Mouse (Mus musculus): ENCODE results near the gene Trpm5.

Trpm5 gene

GRCm38 (mm10) chr7:143059202-143059870, 35.1 kb downstream of the Trpm5 start:
- DNase-seq (ENCODE audit: low read depth, low spot score): no peak

DNA sequence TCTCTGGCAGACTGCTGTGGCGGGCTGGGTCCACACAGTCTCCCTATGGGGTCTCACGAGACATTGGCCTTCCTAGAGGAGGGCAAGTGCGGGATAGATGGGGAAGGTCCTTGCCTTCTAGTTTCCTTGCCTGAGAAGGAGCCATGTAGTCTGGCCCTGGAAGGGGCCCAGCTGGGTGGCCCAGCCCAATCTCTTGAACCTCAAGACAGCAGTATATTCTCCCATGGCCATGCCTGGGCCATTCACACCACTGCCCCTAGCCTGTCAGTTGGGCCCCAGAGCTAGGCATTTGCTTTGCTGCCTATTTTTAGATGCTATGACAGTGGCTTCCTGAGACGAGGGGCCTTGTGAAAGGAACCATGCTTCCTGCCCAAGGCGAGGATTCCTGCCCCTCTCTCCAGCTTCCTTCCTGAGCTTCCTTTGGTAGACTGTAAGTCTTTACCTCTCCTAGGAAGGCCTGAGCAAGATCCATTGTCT, 36.2 kb downstream of the Trpm5 start:
- DNase-seq (ENCODE audit: low read depth, low spot score): no peak

GRCm38 (mm10) chr7:143057667-143058220, 36.7 kb downstream of the Trpm5 start:
- DNase-seq (ENCODE audit: low read depth, low spot score): no peak

DNA sequence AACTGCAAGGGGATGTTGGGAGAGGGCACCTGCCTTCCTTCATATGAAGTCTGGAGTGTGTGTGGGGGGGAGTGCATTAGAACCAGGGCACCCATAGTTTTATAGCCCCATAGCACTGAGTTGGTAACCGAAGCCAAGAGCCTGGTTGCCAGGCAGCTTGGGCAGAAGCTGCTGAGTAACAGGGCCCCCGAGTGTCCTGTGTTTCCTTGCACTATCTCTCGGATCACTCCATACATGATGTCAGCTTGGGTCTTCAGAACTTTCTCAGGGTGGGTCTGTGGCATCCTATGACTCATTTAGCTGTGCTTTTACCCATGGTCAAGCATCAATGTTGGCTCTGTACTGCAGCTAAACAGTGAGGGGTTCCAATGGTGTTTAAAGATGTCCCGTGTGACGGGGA, 37.4 kb downstream of the Trpm5 start:
- no peak for DNase-seq (ENCODE audit: low read depth, low spot score)

GRCm38 (mm10) chr7:143055499-143056186, 38.8 kb downstream of the Trpm5 start:
- no peak for DNase-seq (ENCODE audit: low read depth, low spot score)

DNA sequence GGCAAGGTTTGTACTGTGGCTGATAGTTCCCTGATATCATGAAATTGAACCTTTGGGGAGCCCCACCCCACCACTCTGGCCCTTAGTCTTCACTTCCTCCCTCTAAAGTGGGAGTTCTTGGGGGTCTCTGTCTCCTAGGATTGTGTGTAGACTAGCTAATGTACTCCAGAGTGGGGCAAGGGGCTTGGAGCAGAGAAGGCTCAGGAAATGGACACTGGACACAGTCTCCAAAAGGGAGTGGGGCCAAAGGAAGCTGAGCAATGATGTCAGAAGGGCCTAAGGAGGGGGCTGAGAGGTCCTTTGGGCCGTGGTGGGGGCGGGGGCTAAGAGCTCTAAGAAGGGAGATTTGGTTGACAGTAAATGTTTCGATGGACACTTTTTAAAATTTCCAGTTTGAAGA, 39.4 kb downstream of the Trpm5 start:
- DNase-seq (ENCODE audit: low read depth, low spot score): no peak

DNA sequence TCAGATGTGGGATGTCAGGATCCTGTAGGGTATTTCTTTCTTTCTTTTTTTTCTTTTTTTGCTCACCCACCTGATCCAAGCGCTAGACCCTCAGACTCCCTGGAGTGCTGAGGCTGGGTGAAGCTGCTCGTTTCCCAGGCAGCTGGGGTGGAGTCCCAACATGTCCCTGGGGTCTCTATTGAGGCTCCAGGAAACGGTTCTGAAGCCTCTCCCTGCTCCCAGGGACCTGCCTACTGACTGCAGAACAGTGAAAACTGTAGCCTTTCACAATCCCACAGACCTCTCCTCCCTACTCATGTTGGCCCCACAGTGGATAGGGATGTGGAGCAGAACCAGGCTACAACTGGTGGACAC, 39.9 kb downstream of the Trpm5 start:
- no peak for DNase-seq (ENCODE audit: low read depth, low spot score)

DNA sequence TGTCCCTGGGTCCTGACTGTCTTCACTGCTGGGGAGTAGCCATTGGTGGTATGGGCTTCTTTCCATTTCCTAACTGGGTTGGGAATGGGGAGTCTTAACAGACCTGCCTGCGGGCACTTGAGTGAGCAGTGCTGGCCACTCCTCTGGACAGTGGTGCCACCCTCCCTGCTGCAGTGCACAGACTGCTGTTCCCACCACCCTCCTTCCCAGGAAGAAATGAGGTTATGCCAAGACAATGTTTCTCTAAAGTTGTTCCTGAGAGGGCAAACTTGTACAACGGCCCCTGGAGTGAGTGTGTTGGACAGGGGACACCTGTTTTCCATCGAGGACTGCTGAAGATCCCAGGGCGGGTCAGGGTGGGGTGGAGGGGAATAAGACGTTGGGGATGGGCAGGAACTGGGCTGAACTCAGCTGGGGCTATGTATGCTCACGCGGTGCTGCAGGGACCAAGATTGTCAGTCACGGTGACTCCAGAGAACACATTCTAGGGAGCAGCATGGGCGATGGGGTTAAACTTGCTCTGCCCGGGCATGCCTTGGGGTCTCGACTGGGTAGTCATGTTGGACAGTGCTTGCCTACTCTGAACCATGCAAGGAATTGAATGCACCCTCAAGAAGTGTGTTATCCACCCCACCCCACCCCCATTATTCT, 40.4 kb downstream of the Trpm5 start:
- DNase-seq (ENCODE audit: low read depth, low spot score): no peak

- DNase-seq (ENCODE audit: low read depth, low spot score): peak; percentile 64
Measured at GRCm38 (mm10) chr7:143053008-143053899, 41.2 kb downstream of the Trpm5 start.

GRCm38 (mm10) chr7:143052626-143053007, 41.8 kb downstream of the Trpm5 start, which contains the start of gene Cd81:
Gene Cd81 (plus strand): TSS chr7:143052739.
- DNase-seq (ENCODE audit: low read depth, low spot score): peak; percentile 83

DNA sequence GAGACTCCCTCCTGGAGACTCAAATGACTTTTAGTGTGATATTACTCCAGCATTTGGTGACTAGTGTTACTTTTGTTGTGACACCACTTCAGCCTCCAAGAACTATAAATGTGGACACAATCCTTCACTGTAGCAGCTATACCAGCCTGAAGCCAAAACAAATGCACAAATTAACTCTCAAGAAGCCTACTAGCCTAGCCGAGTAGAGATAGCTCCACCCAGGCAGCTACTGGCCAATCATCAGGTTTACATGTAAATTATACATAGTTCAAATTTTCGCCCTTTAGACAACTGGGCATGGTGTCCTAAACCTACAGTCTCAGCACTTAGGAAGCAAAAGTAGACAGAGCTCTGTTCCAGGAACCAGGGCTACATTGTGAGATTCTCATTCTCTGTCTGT, 43.1 kb downstream of the Trpm5 start:
- no peak for DNase-seq (ENCODE audit: low read depth, low spot score)

- no peak for DNase-seq (ENCODE audit: low read depth, low spot score)
Measured at GRCm38 (mm10) chr7:143049841-143050816, 44.3 kb downstream of the Trpm5 start.

GRCm38 (mm10) chr7:143049331-143049730, 45.1 kb downstream of the Trpm5 start:
- no peak for DNase-seq (ENCODE audit: low read depth, low spot score)

DNA sequence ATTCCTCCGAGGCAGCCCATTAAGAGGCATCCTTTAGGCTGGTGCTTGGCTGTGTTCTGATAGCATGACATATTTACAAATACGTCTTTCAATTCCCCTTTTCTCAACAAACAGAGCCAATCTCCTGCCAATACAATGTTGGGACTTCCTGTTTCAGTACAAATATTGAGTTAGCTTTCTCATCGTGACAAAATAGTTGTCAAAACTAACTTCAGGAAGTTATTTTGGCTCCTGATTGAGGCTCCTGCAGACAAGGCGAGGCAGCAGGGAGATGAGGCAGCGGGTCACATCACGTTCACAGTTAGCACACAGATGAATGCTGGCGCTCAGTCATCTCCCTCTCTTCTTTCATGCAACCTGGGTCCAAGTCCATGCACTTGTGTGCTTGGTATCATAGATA, 48.1 kb downstream of the Trpm5 start:
- DNase-seq (ENCODE audit: low read depth, low spot score): no peak

- no peak for DNase-seq (ENCODE audit: low read depth, low spot score)
Measured at GRCm38 (mm10) chr7:143044826-143045206, 49.6 kb downstream of the Trpm5 start.

- DNase-seq (ENCODE audit: low read depth, low spot score): no peak
Measured at GRCm38 (mm10) chr7:143044049-143044825, 50.2 kb downstream of the Trpm5 start.

- DNase-seq (ENCODE audit: low read depth, low spot score): no peak
Measured at GRCm38 (mm10) chr7:143042897-143043300, 51.5 kb downstream of the Trpm5 start.

- no peak for DNase-seq (ENCODE audit: low read depth, low spot score)
Measured at GRCm38 (mm10) chr7:143042089-143042488, 52.4 kb downstream of the Trpm5 start.

DNA sequence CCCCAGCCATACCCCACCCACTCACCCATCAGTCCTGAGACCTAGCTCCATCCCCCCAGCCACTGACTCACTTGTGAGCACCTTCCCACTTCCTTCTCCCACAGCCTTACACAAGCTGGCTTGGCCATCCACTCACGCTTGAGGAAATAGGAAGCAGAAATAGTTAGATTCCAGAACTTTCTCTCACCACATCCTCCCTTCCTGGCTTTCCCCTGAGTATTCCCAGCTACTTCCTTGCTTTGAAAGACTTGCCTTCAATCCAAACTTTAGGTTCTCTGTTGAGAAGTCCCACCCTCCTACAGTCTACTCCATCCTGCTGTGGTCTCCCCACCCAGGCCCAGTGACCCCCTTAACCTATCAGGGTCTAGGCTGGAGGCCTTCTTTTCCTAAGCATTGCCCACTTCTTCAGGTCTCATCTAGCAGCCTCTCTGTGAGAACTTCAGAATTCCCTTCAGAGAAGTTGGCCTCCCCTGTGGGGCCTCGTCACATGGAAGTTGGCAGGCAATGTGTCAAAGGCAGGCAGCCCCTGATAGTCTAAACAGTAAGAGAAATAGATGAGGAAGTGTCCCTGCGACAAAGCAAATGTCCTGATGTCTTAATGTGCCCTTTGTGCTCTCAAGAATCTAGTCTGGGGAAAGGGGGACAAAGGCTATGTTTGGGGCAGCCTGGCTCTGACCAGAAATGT, 53.2 kb downstream of the Trpm5 start:
- DNase-seq (ENCODE audit: low read depth, low spot score): no peak
